Mouse (Mus musculus): ENCODE results near the gene Wbp2nl. TPM values are rescaled to one million over a fixed set of nuclear protein-coding genes. Genes with fewer than 3 reads are reported as not detected.

Wbp2nl gene
- total and polyA plus RNA-seq, 3 experiments: not detected

DNA sequence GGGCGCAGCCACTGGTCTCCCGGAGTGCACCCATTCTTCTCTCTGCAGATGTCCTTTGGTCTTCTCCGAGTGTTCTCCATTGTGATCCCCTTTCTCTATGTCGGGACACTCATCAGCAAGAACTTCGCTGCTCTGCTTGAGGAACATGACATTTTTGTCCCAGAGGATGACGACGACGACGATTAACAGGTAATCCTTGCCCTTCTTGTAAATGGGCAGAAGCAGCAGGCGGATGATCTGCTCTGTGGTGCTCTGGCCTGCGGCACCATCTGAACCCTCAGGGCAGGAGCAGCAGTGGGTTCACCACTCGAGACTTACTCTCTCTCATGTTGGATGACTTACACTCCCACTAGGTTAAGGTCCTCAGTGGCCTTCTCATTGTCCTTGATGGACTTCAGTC lies 49.1 kb downstream of the Wbp2nl start:
- TF ChIP-seq TAL1 (IDR thresholded peaks at IDR 0.05; ENCODE audit: low read length) (no peak), MYB (IDR thresholded peaks at IDR 0.05; ENCODE audit: low read depth, low read length) (no peak), POLR2AphosphoS5 (IDR thresholded peaks at IDR 0.05; ENCODE audit: borderline replicate concordance, low read depth, low read length) (no peak; the same call in 1 of the 2 replicates), ETS1 (IDR thresholded peaks at IDR 0.05; ENCODE audit: low read depth, low read length) (no peak), NRF1 (IDR thresholded peaks at IDR 0.05; ENCODE audit: insufficient read depth, low read depth, low read length, poor library complexity, severe bottlenecking) (no peak), RCOR1 (IDR thresholded peaks at IDR 0.05; ENCODE audit: low read depth, low read length) (no peak), SIN3A (IDR thresholded peaks at IDR 0.05; ENCODE audit: low read length) (no peak), NELFE (IDR thresholded peaks at IDR 0.05; ENCODE audit: low read depth, low read length) (no peak), MYC (IDR thresholded peaks at IDR 0.05; ENCODE audit: low read depth, low read length) (no peak), MEF2A (IDR thresholded peaks at IDR 0.05; ENCODE audit: extremely low read depth, insufficient replicate concordance, low read depth, low read length, poor library complexity, severe bottlenecking) (no peak), EP300 (IDR thresholded peaks at IDR 0.05; ENCODE audit: low read depth in 1 of 2, low read length in 2 of 2) (no peak), GATA1 (IDR thresholded peaks at IDR 0.05; ENCODE audit: low read depth, low read length) (no peak), ZKSCAN1 (IDR thresholded peaks at IDR 0.05; ENCODE audit: low read depth, low read length) (no peak), SMC3 (IDR thresholded peaks at IDR 0.05; ENCODE audit: low read depth, low read length) (no peak), UBTF (IDR thresholded peaks at IDR 0.05; ENCODE audit: borderline replicate concordance, insufficient read depth, low read depth, low read length) (no peak), POLR2A (IDR thresholded peaks at IDR 0.05; ENCODE audit: control insufficient read depth in 1 of 2, insufficient read depth in 1 of 2, low read depth in 1 of 2, low read length in 2 of 2, poor library complexity in 1 of 2) (no peak), TBP (IDR thresholded peaks at IDR 0.05; ENCODE audit: low read depth, low read length) (no peak), ZNF384 (IDR thresholded peaks at IDR 0.05; ENCODE audit: low read depth, low read length) (no peak), MAFK (IDR thresholded peaks at IDR 0.05; ENCODE audit: borderline replicate concordance, low read depth, low read length) (no peak)
- Histone ChIP-seq H3K36me3 (ENCODE audit: control insufficient read depth in 1 of 2, insufficient read depth in 2 of 2, low read length in 2 of 2) (peaks cover 0 to 57% of the 10 kb centered on the region in 2 experiments; a peak in 2 of 4 replicates), H3K9me3 (replicated peaks; ENCODE audit: insufficient read depth, low read length) (no peaks in the 10 kb centered on the region), H3K27me3 (ENCODE audit: control insufficient read depth in 1 of 2, insufficient read depth in 2 of 2, low read length in 2 of 2) (no peaks in the 10 kb centered on the region), H3K9ac (ENCODE audit: control insufficient read depth, low read depth, low read length, poor library complexity, severe bottlenecking) (peak overlapping the region; percentile 73; the same call in 1 of the 2 replicates), H3K4me1 (ENCODE audit: control insufficient read depth in 1 of 2, insufficient read depth in 2 of 2, low read length in 2 of 2) (peaks cover 15 to 65% of the 10 kb centered on the region in 2 experiments), H3K79me2 (ENCODE audit: control insufficient read depth, insufficient read depth, low read length, poor library complexity) (peaks cover 42% of the 10 kb centered on the region), H3K27ac (ENCODE audit: control insufficient read depth, low read depth, low read length) (peak overlapping the region; percentile 87; the same call in 1 of the 2 replicates), H3K4me3 (ENCODE audit: control insufficient read depth in 1 of 2, insufficient read depth in 1 of 2, low read depth in 2 of 2, low read length in 2 of 2) (no peak overlapping the region; a peak in 1 of 4 replicates)
- DNase-seq (ENCODE audit: low read depth, low spot score): peak; percentile 9

DNA sequence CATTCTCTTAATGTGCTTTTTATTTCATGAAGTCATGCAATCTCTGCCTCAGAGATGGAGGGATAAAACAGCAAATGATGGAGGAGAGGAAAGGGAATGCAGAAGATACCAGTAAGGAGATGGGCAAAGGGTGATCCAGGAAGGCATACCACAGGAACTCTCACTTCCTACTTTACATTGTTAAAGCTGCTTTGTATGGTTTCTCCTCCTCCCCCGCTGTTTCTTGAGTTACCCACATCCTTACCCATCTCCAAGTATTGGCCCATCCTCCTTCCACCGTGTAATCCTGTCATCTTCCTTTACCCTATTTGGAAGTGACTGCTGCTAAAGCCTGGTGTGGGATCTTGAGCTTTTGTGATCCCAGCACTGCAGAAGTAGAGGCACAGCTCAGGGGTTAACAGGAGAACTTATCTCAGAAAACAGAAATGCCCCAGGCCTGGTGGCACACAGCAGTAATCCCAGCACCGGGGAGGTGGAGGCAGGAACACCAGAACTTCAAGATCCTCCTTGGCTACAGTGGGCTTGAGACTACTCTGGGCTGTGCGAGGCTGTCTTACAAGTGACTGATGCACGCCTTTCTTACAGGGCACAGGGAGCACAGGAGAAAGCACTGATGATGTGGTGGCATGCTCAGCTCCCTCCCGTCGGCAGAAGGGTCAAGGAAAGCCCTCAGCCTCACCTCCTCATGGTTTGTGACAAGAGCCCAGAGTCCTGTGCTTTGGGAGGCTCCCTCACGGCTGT lies 49.7 kb downstream of the Wbp2nl start:
- Histone ChIP-seq H3K4me1 (ENCODE audit: control insufficient read depth in 1 of 2, insufficient read depth in 2 of 2, low read length in 2 of 2) (peaks cover 12 to 63% of the 10 kb centered on the region in 2 experiments), H3K9me3 (replicated peaks; ENCODE audit: insufficient read depth, low read length) (no peaks in the 10 kb centered on the region), H3K27ac (ENCODE audit: control insufficient read depth, low read depth, low read length) (no peak overlapping the region), H3K9ac (ENCODE audit: control insufficient read depth, low read depth, low read length, poor library complexity, severe bottlenecking) (no peak overlapping the region), H3K36me3 (ENCODE audit: control insufficient read depth in 1 of 2, insufficient read depth in 2 of 2, low read length in 2 of 2) (peaks cover 0 to 54% of the 10 kb centered on the region in 2 experiments; a peak in 2 of 4 replicates), H3K27me3 (ENCODE audit: control insufficient read depth in 1 of 2, insufficient read depth in 2 of 2, low read length in 2 of 2) (no peaks in the 10 kb centered on the region), H3K79me2 (ENCODE audit: control insufficient read depth, insufficient read depth, low read length, poor library complexity) (peaks cover 42% of the 10 kb centered on the region), H3K4me3 (ENCODE audit: control insufficient read depth in 1 of 2, insufficient read depth in 1 of 2, low read depth in 2 of 2, low read length in 2 of 2) (no peak overlapping the region)
- no peak for TF ChIP-seq SMC3 (IDR thresholded peaks at IDR 0.05; ENCODE audit: low read depth, low read length)
- peak; percentile 56; the same call in 1 of the 2 replicates for TF ChIP-seq ZMIZ1 (IDR thresholded peaks at IDR 0.05; ENCODE audit: low read depth, low read length)
- no peak for TF ChIP-seq CHD1 (IDR thresholded peaks at IDR 0.05; ENCODE audit: low read depth, low read length)
- TF ChIP-seq ZKSCAN1 (IDR thresholded peaks at IDR 0.05; ENCODE audit: low read depth, low read length): no peak
- TF ChIP-seq HCFC1 (IDR thresholded peaks at IDR 0.05; ENCODE audit: low read depth, low read length): no peak
- TF ChIP-seq RAD21 (IDR thresholded peaks at IDR 0.05; ENCODE audit: low read depth, low read length): no peak
- no peak for TF ChIP-seq ETS1 (IDR thresholded peaks at IDR 0.05; ENCODE audit: low read depth, low read length)
- no peak for TF ChIP-seq USF1 (IDR thresholded peaks at IDR 0.05; ENCODE audit: low read depth, low read length)
- no peak for TF ChIP-seq NRF1 (IDR thresholded peaks at IDR 0.05; ENCODE audit: insufficient read depth, low read depth, low read length, poor library complexity, severe bottlenecking)
- peak; percentile 29; the same call in 1 of the 2 replicates for TF ChIP-seq TAL1 (IDR thresholded peaks at IDR 0.05; ENCODE audit: low read length)
- TF ChIP-seq ELF1 (IDR thresholded peaks at IDR 0.05; ENCODE audit: low read depth, low read length): no peak
- TF ChIP-seq JUND (IDR thresholded peaks at IDR 0.05; ENCODE audit: low read depth, low read length): no peak
- DNase-seq (ENCODE audit: low read depth, low spot score): peak; percentile 19
